Mouse (Mus musculus) stomach, embryonic 16.5 days (tissue): ENCODE results near the gene Kcnj9. TPM values are rescaled to one million over a fixed set of nuclear protein-coding genes. Genes with fewer than 3 reads are reported as not detected.
A peak's percentile ranks its signal among the peaks of the same experiment; 100 is the strongest.

Source experiments
- ATAC-seq: fragments of 200-750 bp; cut with Nextera tagmentation; 2 replicates; pipeline ENCODE4 v1.8.0; 2017; ENCODE audit warnings: moderate number of reproducible peaks, moderate TSS enrichment; ENCODE audit not compliant: insufficient read depth, low FRiP score
- H3K27ac ChIP-seq: fragments of 300-500 bp; sonication (generic); 2 replicates; pipeline ENCODE4 v1.5.1; 2014; ENCODE audit warnings: low read length
- H3K27me3 ChIP-seq: fragments of 300-500 bp; sonication (generic); 2 replicates; pipeline ENCODE4 v1.6.1; 2014; ENCODE audit warnings: low read length, control low read depth, mixed read lengths; ENCODE audit not compliant: control insufficient read depth, insufficient read depth
- H3K36me3 ChIP-seq: fragments of 300-500 bp; sonication (generic); 2 replicates; pipeline ENCODE4 v1.6.1; 2014; ENCODE audit warnings: low read length; ENCODE audit not compliant: control insufficient read depth, insufficient read depth
- H3K4me1 ChIP-seq: fragments of 300-500 bp; sonication (generic); 2 replicates; pipeline ENCODE4 v1.6.1; 2014; ENCODE audit warnings: low read length, control low read depth, mixed read lengths; ENCODE audit not compliant: control insufficient read depth, insufficient read depth
- H3K4me2 ChIP-seq: fragments of 300-500 bp; sonication (generic); 2 replicates; pipeline ENCODE4 v1.6.1; 2014; ENCODE audit warnings: low read depth, low read length, mixed read lengths
- H3K4me3 ChIP-seq: fragments of 300-500 bp; sonication (generic); replicated peaks from 2 replicates; pipeline ENCODE4 v1.5.1; 2014; ENCODE audit warnings: mild to moderate bottlenecking, low read length
- H3K9ac ChIP-seq: fragments of 300-500 bp; sonication (generic); 2 replicates; pipeline ENCODE4 v1.6.1; 2014; ENCODE audit warnings: low read length
- H3K9me3 ChIP-seq: fragments of 300-500 bp; sonication (generic); replicated peaks from 2 replicates; pipeline ENCODE4 v1.6.1; 2016; ENCODE audit warnings: low read length, control low read depth; ENCODE audit not compliant: control insufficient read depth
- WGBS: fragments of 180-500 bp; shearing (Covaris S2); extraction: QIAGEN DNeasy Blood & Tissue Kit; methylation state at CpG from one replicate; pipeline ENCODE4 v1.1.7; 2014; 5-methylcytosine and 5-hydroxymethylcytosine counted together
- polyA plus RNA-seq: library from polyadenylated mRNA; unstranded; fragments of >200 nt; fragmentation: Nextera tagmentation; extraction: Ambion mirVana; gene quantifications from 2 replicates; pipeline ENCODE4 v1.2.1, GENCODE M21; 2015

Gene Kcnj9
- polyA plus RNA-seq, result 0.07 TPM in 1 of 2 replicates, not detected in the other

DNA sequence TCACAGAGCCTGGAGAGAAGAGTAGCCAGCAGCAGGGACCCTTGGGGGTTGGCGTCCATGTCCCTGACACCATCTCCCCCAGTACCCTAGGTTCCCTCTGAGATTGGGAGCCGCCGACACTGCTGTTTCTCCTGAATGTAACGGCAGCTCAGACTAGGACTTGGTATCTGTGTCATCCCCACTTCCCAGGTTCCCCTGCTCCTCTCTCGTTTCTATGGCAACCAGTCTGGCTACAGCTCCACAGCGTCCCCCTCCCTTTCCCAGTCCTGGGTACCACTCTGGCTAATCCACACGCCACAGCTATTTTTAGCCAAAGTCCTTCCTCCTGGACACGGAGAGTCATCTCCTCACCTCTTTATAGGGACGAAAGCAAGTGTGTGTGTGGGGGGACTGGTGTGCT lies at the start of gene Kcnj9:
Gene Kcnj9 (minus strand): TSS at position 188 of the 400 bp plus-strand sequence.
- Histone ChIP-seq H3K9ac (no peak within 1 kb of the TSS), H3K27me3 (peaks cover 53% of the 10 kb centered on the region), H3K27ac (no peak within 1 kb of the TSS), H3K4me2 (no peak within 1 kb of the TSS), H3K4me3 (no peak within 1 kb of the TSS), H3K9me3 (no peaks in the 10 kb centered on the region), H3K4me1 (0 out of 2 replicates have a peak, but pooled peaks cover 7% of the 10 kb centered on the region), H3K36me3 (no peaks in the 10 kb centered on the region)
- WGBS, result 20% methylated on average over 9 of the region's 9 CpGs
- no peak for ATAC-seq

DNA sequence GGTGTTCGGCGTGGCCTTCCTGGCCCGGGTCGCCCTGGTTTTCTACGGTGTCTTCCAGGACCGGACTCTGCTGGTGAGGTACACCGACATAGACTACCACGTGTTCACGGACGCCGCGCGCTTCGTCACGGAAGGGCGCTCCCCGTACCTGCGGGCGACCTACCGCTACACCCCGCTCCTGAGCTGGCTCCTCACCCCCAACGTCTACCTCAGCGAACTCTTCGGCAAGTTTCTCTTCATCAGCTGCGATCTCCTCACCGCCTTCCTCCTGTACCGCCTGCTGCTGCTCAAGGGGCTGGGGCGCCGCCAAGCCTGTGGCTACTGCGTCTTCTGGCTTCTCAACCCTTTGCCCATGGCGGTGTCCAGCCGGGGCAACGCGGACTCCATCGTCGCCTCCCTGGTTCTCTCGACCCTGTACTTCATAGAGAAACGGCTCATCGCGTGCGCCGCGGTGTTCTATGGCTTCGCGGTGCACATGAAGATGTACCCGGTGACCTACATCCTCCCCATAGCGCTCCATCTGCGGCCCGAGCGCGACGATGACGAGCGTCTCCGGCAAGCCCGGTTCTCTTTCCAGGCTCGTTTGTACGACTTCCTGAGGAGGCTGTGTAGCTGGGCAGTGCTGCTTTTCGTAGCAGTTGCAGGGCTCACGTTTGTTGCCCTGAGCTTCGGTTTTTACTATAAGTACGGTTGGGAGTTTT lies 47.8 kb upstream of the Kcnj9 start:
- peak overlapping the region; percentile 90 for H3K9ac ChIP-seq
- no peaks in the 10 kb centered on the region for H3K27me3 ChIP-seq
- peak overlapping the region; percentile 99 for H3K4me3 ChIP-seq
- H3K27ac ChIP-seq, result peak overlapping the region; percentile 67
- peaks cover 24% of the 10 kb centered on the region for H3K4me1 ChIP-seq
- no peak; the same call in 1 of the 2 replicates for ATAC-seq
- H3K4me2 ChIP-seq, result peak overlapping the region; percentile 98
- WGBS, result 1% methylated on average over 62 of the region's 62 CpGs
- H3K36me3 ChIP-seq, result peaks cover 7% of the 10 kb centered on the region; the same call in 1 of the 2 replicates
- no peaks in the 10 kb centered on the region for H3K9me3 ChIP-seq

DNA sequence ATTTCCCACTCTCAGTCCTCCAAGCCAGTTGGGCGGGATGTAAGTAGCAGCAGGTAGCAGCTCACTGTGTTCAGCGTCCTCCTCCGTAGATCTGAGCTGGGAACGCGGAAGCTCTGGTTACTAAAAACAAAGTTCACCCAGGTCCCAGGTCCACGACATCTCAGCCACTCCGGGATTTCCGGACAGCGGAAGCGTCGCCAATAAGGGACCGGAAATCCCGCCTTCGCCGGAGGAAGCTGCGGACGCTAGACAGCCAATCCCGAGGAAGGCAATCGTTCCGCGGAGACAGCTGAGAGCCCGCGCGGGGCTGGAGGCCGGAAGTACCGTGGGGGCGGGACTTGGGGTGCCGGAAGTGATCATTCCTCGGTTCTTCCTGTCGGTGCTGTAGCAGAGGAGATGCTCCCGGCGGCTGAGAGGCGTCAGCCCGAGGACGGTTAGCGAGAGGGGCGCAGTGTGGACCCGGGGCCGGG lies 47.1 kb upstream of the Kcnj9 start, which contains the start of gene Pigm:
Gene Pigm (plus strand): TSS at position 349 of the 470 bp plus-strand sequence.
- under 1% methylated on average over 39 of the region's 39 CpGs for WGBS

DNA sequence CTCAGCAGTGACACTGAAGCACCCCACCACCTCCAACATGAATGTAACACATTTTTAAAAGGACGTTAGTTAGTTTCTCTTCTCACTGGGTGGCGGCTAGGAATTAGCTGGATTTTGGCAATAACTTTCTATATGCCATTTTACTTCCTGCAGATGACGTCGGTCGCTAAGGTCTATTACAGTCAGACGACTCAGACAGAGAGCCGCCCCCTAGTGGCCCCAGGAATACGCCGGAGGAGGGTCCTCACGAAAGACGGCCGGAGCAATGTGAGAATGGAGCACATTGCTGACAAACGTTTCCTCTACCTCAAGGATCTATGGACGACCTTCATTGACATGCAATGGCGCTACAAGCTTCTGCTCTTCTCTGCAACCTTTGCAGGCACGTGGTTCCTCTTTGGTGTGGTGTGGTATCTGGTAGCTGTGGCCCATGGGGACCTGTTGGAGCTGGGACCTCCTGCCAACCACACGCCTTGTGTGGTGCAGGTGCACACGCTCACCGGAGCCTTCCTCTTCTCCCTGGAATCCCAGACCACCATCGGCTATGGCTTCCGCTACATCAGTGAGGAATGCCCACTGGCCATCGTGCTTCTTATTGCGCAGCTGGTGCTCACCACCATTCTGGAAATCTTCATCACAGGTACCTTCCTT lies 39.8 kb upstream of the Kcnj9 start:
- ATAC-seq, result no peak
- H3K4me1 ChIP-seq, result no peaks in the 10 kb centered on the region
- WGBS, result 25% methylated on average over 23 of the region's 23 CpGs
- 0 out of 2 replicates have a peak overlapping the region, but pooled peaks have one; percentile 7 for H3K4me3 ChIP-seq
- H3K9ac ChIP-seq, result no peak overlapping the region
- H3K4me2 ChIP-seq, result peak overlapping the region; percentile 20
- H3K27ac ChIP-seq, result no peak overlapping the region
- H3K9me3 ChIP-seq, result no peaks in the 10 kb centered on the region
- H3K36me3 ChIP-seq, result no peaks in the 10 kb centered on the region
- H3K27me3 ChIP-seq, result no peaks in the 10 kb centered on the region

More for the DNA sequence above, 47.1 kb upstream of the Kcnj9 start, which contains the start of gene Pigm:
- Histone ChIP-seq H3K36me3 (0 out of 2 replicates have a peak, but pooled peaks cover 3% of the 10 kb centered on the region), H3K9me3 (no peaks in the 10 kb centered on the region), H3K4me3 (peak within 1 kb of the TSS; percentile 99), H3K9ac (peak within 1 kb of the TSS; percentile 90), H3K4me1 (peaks cover 24% of the 10 kb centered on the region), H3K4me2 (peak within 1 kb of the TSS; percentile 98), H3K27ac (peak within 1 kb of the TSS; percentile 79), H3K27me3 (no peaks in the 10 kb centered on the region)
- peak; percentile 98 for ATAC-seq

DNA sequence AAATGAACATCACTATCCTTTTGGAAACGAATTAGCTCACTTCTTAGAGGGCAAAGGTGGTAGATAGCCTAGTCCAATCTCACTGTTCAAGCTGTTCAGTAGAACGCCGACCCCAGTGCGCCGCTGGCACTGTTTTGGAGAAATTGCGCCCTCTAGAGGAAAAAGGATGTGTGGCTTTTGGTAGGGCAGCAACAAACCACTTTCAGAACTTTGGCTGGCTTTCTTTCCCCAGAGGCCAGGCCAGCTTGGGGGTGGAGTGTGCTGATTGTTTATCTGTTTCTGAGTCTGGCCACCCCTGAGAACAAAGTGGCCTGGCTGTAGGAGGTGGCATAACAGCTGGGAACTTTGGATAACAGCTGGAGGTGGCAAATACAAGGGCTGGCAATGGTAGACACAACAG lies 35.6 kb upstream of the Kcnj9 start:
- Histone ChIP-seq H3K4me1 (no peaks in the 10 kb centered on the region), H3K36me3 (no peaks in the 10 kb centered on the region), H3K27me3 (no peaks in the 10 kb centered on the region), H3K4me2 (no peak overlapping the region), H3K9ac (no peak overlapping the region), H3K9me3 (no peaks in the 10 kb centered on the region), H3K27ac (no peak overlapping the region), H3K4me3 (no peak overlapping the region)
- 6% methylated on average over 6 of the region's 6 CpGs for WGBS
- 0 out of 2 replicates have a peak, but pooled peaks have one; percentile 27 for ATAC-seq

DNA sequence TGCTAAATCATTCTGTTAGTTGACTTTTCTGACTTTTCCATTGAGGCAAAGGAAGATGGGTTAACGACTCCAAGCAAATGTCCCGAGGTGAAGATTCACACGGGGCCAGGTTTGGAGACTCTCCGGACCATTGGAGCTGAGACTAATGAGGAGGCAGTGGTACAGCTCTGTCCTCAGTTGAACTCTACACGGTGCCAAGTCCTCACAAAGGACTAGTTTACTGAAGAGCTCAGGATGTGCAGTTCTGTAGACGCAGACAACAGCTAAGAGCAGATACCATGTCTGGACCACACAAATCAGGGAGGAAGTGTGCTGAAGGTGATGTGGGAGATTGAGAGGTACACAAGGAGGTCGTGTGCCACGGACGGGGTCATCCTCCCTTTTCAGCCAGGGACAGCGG lies 29.2 kb upstream of the Kcnj9 start:
- WGBS, result 75% methylated on average over 10 of the region's 10 CpGs

DNA sequence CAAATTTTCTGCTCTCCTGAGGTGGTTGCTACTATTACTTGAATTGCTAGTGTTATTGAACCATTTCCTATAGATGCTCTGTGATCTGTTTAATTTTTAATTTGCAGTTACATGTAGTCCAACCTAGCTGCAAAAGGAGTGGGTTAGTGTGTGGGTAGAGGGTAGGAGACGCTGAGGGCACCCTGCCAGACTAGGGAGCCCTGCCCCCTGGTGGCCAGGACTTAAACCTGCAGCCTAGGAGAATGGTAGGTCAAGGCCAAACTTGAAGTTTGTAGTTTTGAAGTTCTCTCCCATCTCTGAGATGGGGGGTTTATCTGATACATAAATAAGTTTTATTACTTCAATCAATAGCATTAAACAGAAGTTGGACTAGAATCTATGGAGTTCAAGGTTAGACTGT lies 28.4 kb upstream of the Kcnj9 start:
- WGBS, result 11% methylated on average over 1 of the region's 1 CpGs
- no peak for ATAC-seq
- no peaks in the 10 kb centered on the region for H3K36me3 ChIP-seq

More for the DNA sequence above, 29.2 kb upstream of the Kcnj9 start:
- H3K4me2 ChIP-seq, result no peak overlapping the region
- no peak for ATAC-seq
- no peaks in the 10 kb centered on the region for H3K27me3 ChIP-seq
- no peak overlapping the region for H3K9ac ChIP-seq
- no peak overlapping the region for H3K27ac ChIP-seq
- H3K36me3 ChIP-seq, result no peaks in the 10 kb centered on the region
- H3K4me1 ChIP-seq, result no peaks in the 10 kb centered on the region
- no peak overlapping the region for H3K4me3 ChIP-seq
- H3K9me3 ChIP-seq, result no peaks in the 10 kb centered on the region

GRCm38 (mm10) chr1:172355336-172355735 lies 26.2 kb upstream of the Kcnj9 start:
- 56% methylated on average over 3 of the region's 3 CpGs for WGBS
- ATAC-seq, result no peak
- no peak overlapping the region for H3K27ac ChIP-seq

More for the DNA sequence above, 28.4 kb upstream of the Kcnj9 start:
- H3K27ac ChIP-seq, result no peak overlapping the region
- no peaks in the 10 kb centered on the region for H3K27me3 ChIP-seq
- H3K4me2 ChIP-seq, result no peak overlapping the region
- no peak overlapping the region for H3K4me3 ChIP-seq
- no peaks in the 10 kb centered on the region for H3K4me1 ChIP-seq
- no peak overlapping the region for H3K9ac ChIP-seq
- H3K9me3 ChIP-seq, result no peaks in the 10 kb centered on the region

DNA sequence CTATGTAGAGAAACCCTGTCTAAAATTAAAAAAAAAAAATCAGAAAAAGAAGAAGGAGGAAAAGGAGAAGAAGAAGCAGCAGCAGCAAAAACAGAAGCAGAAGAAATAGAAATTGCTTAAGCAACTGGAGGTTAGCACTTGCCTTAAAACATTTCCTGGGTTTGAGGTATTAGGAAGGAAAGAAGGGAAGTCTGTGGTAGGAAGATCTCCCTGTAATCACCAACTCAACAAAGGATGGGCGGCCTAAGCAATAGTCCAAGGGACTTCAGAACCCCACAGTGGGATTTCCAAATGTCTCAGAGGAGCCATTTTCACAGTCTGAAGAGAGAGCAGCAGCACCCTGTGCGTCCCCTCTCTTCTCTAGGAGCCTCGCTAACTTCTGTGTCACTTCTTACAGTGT lies 23.3 kb upstream of the Kcnj9 start:
- H3K36me3 ChIP-seq, result no peaks in the 10 kb centered on the region
- H3K9me3 ChIP-seq, result no peaks in the 10 kb centered on the region
- no peak for ATAC-seq
- no peak overlapping the region for H3K4me3 ChIP-seq
- H3K9ac ChIP-seq, result no peak overlapping the region
- no peak overlapping the region for H3K27ac ChIP-seq
- H3K4me1 ChIP-seq, result peaks cover 9% of the 10 kb centered on the region; the same call in 1 of the 2 replicates
- no peak overlapping the region for H3K4me2 ChIP-seq
- 85% methylated on average over 3 of the region's 3 CpGs for WGBS
- H3K27me3 ChIP-seq, result no peaks in the 10 kb centered on the region

More at GRCm38 (mm10) chr1:172355336-172355735, 26.2 kb upstream of the Kcnj9 start:
- Histone ChIP-seq H3K27me3 (no peaks in the 10 kb centered on the region), H3K4me3 (no peak overlapping the region), H3K9ac (no peak overlapping the region), H3K4me1 (peaks cover 4% of the 10 kb centered on the region; the same call in 1 of the 2 replicates), H3K4me2 (no peak overlapping the region), H3K9me3 (no peaks in the 10 kb centered on the region), H3K36me3 (no peaks in the 10 kb centered on the region)
